Mouse (Mus musculus): ENCODE measurements around the gene Hoxc5.

DNA sequence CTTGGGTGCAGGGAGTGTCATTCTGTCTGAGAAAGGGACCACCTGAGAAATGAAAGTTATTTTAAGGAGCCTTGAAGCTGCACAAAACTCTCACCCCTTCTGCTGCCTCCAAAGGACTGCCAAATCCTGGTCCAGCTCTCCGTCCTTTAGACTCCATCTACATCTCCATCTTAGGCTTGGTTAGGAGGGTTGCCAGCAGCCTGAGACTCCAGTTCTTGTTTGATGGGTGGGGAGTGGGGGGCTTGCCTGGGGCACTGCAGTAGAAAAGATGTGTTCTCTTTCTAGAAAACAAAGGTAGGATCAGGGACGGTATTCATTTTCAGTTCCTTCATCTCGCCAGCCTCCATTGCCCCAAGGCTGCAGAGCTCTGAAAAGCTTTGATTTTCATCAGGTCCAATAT, 30.2 kb downstream of the Hoxc5 start:
- TF ChIP-seq EP300 (IDR thresholded peaks at IDR 0.05; ENCODE audit: low read depth): no peak
- TF ChIP-seq CTCF (IDR thresholded peaks at IDR 0.05; ENCODE audit: low read depth): no peak

Data from heart, postnatal 0 days (tissue).